Mouse (Mus musculus) midbrain, embryonic 14.5 days (tissue): Measurements from ENCODE around the gene Prg3. TPM values are rescaled to one million over a fixed set of nuclear protein-coding genes. Genes with fewer than 3 reads are reported as not detected.

ENCODE experiments used
- ATAC-seq: fragments of 200-750 bp; cut with Nextera tagmentation; 2 replicates; pipeline ENCODE4 v1.8.0; 2017; ENCODE audit warnings: moderate number of reproducible peaks, moderate library complexity; ENCODE audit not compliant: low FRiP score, low TSS enrichment
- DNase-seq: peaks from one replicate; pipeline ENCODE4 v3.0.0-alpha.2; 2015
- H3K27ac ChIP-seq: fragments of 300-500 bp; sonication (generic); replicated peaks from 2 replicates; pipeline ENCODE4 v1.5.1; 2014; ENCODE audit warnings: mild to moderate bottlenecking, low read depth, low read length, moderate library complexity
- H3K27me3 ChIP-seq: fragments of 300-500 bp; sonication (generic); 2 replicates; pipeline ENCODE4 v1.6.1; 2014; ENCODE audit warnings: low read length, control low read depth, mixed read lengths; ENCODE audit not compliant: control insufficient read depth, insufficient read depth
- H3K36me3 ChIP-seq: fragments of 300-500 bp; sonication (generic); 2 replicates; pipeline ENCODE4 v1.6.1; 2014; ENCODE audit warnings: low read length, control low read depth; ENCODE audit not compliant: control insufficient read depth, insufficient read depth
- H3K4me1 ChIP-seq: fragments of 300-500 bp; sonication (generic); 2 replicates; pipeline ENCODE4 v1.6.1; 2014; ENCODE audit warnings: mild to moderate bottlenecking, antibody characterized with exemption, low read length, control low read depth; ENCODE audit not compliant: control insufficient read depth, insufficient read depth
- H3K4me2 ChIP-seq: fragments of 300-500 bp; sonication (generic); 2 replicates; pipeline ENCODE4 v1.6.1; 2014; ENCODE audit warnings: mild to moderate bottlenecking, low read length, moderate library complexity
- H3K4me3 ChIP-seq: fragments of 300-500 bp; sonication (generic); replicated peaks from 2 replicates; pipeline ENCODE4 v1.5.1; 2014; ENCODE audit warnings: low read depth, low read length
- H3K9ac ChIP-seq: fragments of 300-500 bp; sonication (generic); replicated peaks from 2 replicates; pipeline ENCODE4 v1.6.1; 2014; ENCODE audit warnings: mild to moderate bottlenecking, low read length, moderate library complexity
- H3K9me3 ChIP-seq: fragments of 300-500 bp; sonication (generic); 2 replicates; pipeline ENCODE4 v1.6.1; 2016; ENCODE audit warnings: low read length, control low read depth, mixed read lengths; ENCODE audit not compliant: control insufficient read depth
- WGBS: fragments of 180-500 bp; shearing (Covaris S2); extraction: QIAGEN DNeasy Blood & Tissue Kit; methylation state at CpG from one replicate; pipeline ENCODE4 v1.1.7; 2014; 5-methylcytosine and 5-hydroxymethylcytosine counted together
- polyA plus RNA-seq: library from polyadenylated mRNA; unstranded; fragments of >200 nt; fragmentation: Nextera tagmentation; extraction: Ambion mirVana; gene quantifications from 2 replicates; pipeline ENCODE4 v1.2.1, GENCODE M21; 2014

Prg3 gene
- polyA plus RNA-seq, 1 experiment from 2014 or later = not detected

DNA sequence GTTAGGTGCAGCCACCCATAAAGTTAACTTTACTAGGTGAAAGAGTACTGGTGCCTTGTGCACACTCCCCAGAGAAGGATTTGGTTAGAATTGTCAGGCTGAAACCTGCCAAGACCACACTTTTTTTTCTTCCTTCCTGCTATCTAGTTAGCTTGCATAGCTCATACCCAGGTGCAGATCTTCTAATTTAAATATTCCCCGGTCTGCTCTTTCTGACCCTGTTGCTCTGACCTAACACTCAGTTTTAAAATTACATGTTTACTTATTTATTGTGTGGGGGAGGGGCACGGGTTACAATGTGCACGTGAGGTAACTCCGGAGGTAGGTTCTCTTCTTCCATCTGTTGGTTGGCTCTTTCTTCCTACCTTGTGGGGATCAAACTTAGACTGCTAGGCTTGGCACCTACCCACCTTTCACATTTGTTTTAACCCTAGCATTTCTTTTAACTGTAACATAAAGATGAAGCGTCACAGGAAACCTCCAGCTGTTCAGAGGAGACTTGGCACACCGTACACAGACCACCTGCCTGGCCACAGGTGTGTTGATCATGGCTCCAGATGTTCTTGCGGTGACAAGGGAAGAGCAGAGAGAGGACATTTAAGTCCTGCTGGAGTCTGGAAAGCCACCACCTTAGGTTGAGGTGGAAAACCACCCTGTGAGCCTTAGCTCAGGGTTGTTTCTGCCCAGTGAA lies 23.8 kb upstream of the Prg3 start:
- Histone ChIP-seq H3K27ac (no peak overlapping the region), H3K4me3 (no peak overlapping the region), H3K4me1 (peaks cover 8% of the 10 kb centered on the region), H3K9ac (no peak overlapping the region), H3K9me3 (no peaks in the 10 kb centered on the region), H3K36me3 (no peaks in the 10 kb centered on the region), H3K27me3 (no peaks in the 10 kb centered on the region), H3K4me2 (no peak overlapping the region)
- 92% methylated on average over 7 of the region's 7 CpGs for WGBS
- ATAC-seq = no peak
- no peak for DNase-seq

GRCm38 (mm10) chr2:84967318-84967991 lies 20.6 kb upstream of the Prg3 start:
- H3K4me3 ChIP-seq = no peak overlapping the region
- no peaks in the 10 kb centered on the region for H3K27me3 ChIP-seq
- H3K9ac ChIP-seq = no peak overlapping the region
- H3K9me3 ChIP-seq = no peaks in the 10 kb centered on the region
- no peak for ATAC-seq
- no peak overlapping the region for H3K4me2 ChIP-seq
- no peaks in the 10 kb centered on the region for H3K36me3 ChIP-seq
- no peak for DNase-seq
- WGBS = 94% methylated on average over 5 of the region's 5 CpGs
- peaks cover 8% of the 10 kb centered on the region for H3K4me1 ChIP-seq
- H3K27ac ChIP-seq = no peak overlapping the region

GRCm38 (mm10) chr2:84975580-84975979 lies 12.4 kb upstream of the Prg3 start:
- no peaks in the 10 kb centered on the region for H3K9me3 ChIP-seq
- no peak for ATAC-seq
- no peak for DNase-seq
- no peak overlapping the region for H3K9ac ChIP-seq
- H3K27ac ChIP-seq = no peak overlapping the region
- no peaks in the 10 kb centered on the region for H3K27me3 ChIP-seq
- no peak overlapping the region for H3K4me3 ChIP-seq
- H3K4me2 ChIP-seq = no peak overlapping the region
- H3K4me1 ChIP-seq = no peaks in the 10 kb centered on the region
- no peaks in the 10 kb centered on the region for H3K36me3 ChIP-seq
- 96% methylated on average over 2 of the region's 2 CpGs for WGBS

DNA sequence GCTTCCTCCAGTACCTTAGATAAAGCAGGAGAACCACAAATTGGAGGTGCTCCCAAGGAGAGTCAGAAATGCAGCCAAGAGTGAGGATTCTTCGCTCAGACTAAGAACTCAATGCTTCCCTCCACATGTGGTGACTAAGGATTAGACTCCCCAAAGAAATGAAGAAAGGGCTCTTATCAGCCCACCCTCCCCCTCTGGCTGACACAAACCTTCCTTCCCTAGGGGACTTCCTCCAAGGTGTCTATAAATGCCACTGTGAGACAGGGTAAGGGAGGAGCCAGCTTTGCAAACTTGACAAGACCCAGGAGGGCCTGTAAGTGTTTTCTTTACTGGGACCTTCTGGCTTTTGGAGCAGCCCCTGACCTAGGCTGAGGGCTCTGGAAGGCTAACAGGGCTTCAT lies 7.8 kb upstream of the Prg3 start, which contains the start of gene Prg2:
Prg2 (plus strand) TSS at position 274 of the 400 bp plus-strand sequence.
- WGBS = 35% methylated on average over 1 of the region's 1 CpGs
- Histone ChIP-seq H3K27me3 (no peaks in the 10 kb centered on the region), H3K27ac (no peak within 1 kb of the TSS), H3K9ac (no peak within 1 kb of the TSS), H3K36me3 (no peaks in the 10 kb centered on the region), H3K4me3 (no peak within 1 kb of the TSS), H3K4me2 (no peak within 1 kb of the TSS), H3K9me3 (no peaks in the 10 kb centered on the region), H3K4me1 (no peaks in the 10 kb centered on the region)
- DNase-seq = no peak
- ATAC-seq = no peak

GRCm38 (mm10) chr2:84996376-84996775 lies 8.4 kb downstream of the Prg3 start:
- WGBS = 97% methylated on average over 2 of the region's 2 CpGs
- Histone ChIP-seq H3K4me2 (no peak overlapping the region), H3K27me3 (no peaks in the 10 kb centered on the region), H3K9me3 (no peaks in the 10 kb centered on the region), H3K36me3 (no peaks in the 10 kb centered on the region), H3K4me3 (no peak overlapping the region), H3K9ac (no peak overlapping the region), H3K27ac (no peak overlapping the region), H3K4me1 (no peaks in the 10 kb centered on the region)
- DNase-seq (no peak), ATAC-seq (no peak)

DNA sequence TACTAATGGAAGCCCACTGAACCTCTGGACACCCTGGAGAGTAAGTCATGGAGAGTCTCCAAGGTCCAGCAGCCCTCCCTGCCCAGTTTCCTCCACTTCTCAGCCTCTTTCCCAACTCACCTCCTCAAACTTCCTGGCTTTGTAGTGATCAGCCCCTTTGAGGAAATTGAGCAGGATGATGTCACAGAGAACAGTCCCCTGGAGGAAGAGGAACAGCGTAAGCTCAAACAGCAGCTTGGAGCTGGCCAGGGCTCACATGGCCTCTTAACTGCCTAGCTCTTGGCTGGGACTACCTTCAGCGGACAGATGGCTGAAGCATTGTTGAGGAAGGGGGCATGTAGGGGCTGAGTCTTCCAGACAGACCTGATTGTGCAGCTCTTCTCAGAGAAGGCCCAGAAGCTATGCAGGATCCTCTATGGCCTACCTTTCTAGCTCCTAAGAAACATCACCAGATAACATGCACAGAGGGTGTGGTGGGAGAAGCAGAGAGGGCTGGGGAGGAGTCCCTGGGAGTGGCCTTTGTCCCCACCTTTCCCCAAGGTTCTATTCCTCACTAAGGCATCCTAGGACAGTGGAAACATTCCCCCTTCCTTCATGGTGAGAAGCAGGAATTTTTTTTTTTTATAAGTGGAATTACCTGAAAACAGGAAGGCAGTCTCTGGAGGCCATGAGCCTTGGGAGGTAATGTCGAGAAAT lies 11.6 kb downstream of the Prg3 start:
- no peak overlapping the region for H3K4me3 ChIP-seq
- H3K4me2 ChIP-seq = no peak overlapping the region
- no peak for DNase-seq
- 87% methylated on average over 3 of the region's 3 CpGs for WGBS
- no peaks in the 10 kb centered on the region for H3K9me3 ChIP-seq
- no peaks in the 10 kb centered on the region for H3K27me3 ChIP-seq
- no peak overlapping the region for H3K9ac ChIP-seq
- no peaks in the 10 kb centered on the region for H3K36me3 ChIP-seq
- no peaks in the 10 kb centered on the region for H3K4me1 ChIP-seq
- no peak overlapping the region for H3K27ac ChIP-seq
- ATAC-seq = no peak

DNA sequence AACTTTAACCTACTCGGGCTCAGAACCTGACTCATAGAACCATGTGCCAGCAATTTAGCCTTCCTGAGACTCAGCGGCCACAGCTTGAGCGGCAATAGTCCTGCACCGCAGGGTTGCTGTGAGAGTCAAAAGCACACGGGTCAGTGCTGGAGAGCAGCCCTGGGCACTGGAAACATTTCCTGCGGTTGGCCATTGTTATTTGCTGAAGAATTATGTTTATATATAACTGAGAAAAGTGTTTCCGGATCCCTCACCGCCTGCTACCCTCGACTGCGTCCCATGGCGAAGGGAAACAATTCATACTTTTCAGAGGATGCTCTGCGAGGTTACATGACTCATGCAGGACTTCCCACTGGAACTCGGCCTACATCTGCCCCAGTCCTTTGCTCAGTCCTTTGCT lies 13.5 kb downstream of the Prg3 start:
- Histone ChIP-seq H3K4me3 (no peak overlapping the region), H3K4me1 (no peaks in the 10 kb centered on the region), H3K4me2 (no peak overlapping the region), H3K9me3 (no peaks in the 10 kb centered on the region), H3K27me3 (no peaks in the 10 kb centered on the region), H3K36me3 (no peaks in the 10 kb centered on the region), H3K9ac (no peak overlapping the region), H3K27ac (no peak overlapping the region)
- DNase-seq (no peak), ATAC-seq (no peak)
- WGBS = 71% methylated on average over 13 of the region's 13 CpGs

DNA sequence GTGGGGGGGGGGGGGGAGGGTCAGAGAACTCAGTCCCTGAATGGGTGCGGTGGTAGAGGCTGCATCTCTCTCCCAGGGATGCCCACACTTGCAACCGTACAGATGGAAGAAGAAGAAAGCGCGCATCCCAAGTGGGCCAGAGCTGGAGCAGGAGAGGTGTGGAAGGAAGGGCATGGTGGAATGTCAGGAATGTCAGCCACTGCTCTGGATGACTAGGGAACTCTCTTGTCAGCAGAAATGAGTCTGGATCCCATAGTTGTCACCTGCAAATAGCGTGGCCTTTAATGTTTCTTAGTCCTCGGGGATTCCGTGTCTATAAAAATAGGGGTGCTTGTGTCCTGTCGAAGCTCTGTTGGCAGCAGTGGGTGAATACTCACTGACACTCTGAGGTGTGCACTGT lies 14.6 kb downstream of the Prg3 start:
- no peaks in the 10 kb centered on the region for H3K9me3 ChIP-seq
- ATAC-seq = no peak
- H3K27me3 ChIP-seq = no peaks in the 10 kb centered on the region
- WGBS = 88% methylated on average over 8 of the region's 8 CpGs
- H3K9ac ChIP-seq = no peak overlapping the region
- H3K4me2 ChIP-seq = no peak overlapping the region
- H3K4me1 ChIP-seq = no peaks in the 10 kb centered on the region
- H3K36me3 ChIP-seq = no peaks in the 10 kb centered on the region
- DNase-seq = no peak
- H3K27ac ChIP-seq = no peak overlapping the region
- no peak overlapping the region for H3K4me3 ChIP-seq
